Mouse (Mus musculus) ES-E14 (cell line): ENCODE results near the gene Gga3.

Experiments used
- CHD2 ChIP-seq: IDR thresholded peaks from 2 replicates; pipeline ENCODE4 v1.6.1; 2014; ENCODE audit warnings: mild to moderate bottlenecking, low read depth, low read length, inconsistent platforms
- HCFC1 ChIP-seq: IDR thresholded peaks from 2 replicates; pipeline ENCODE4 v1.6.1; 2012; ENCODE audit warnings: low read length, inconsistent platforms, borderline replicate concordance; ENCODE audit not compliant: insufficient read depth

- no peak for TF ChIP-seq CHD2
- TF ChIP-seq HCFC1, result no peak
Observed at GRCm38 (mm10) chr11:115647459-115647858, 43.6 kb upstream of the Gga3 start.
